Mouse (Mus musculus): Measurements from ENCODE around the gene Hsph1. TPM values are rescaled to one million over a fixed set of nuclear protein-coding genes. Genes with fewer than 3 reads are reported as not detected.

The Hsph1 gene
- polyA plus RNA-seq, 1 experiment, result 6.6 TPM

DNA sequence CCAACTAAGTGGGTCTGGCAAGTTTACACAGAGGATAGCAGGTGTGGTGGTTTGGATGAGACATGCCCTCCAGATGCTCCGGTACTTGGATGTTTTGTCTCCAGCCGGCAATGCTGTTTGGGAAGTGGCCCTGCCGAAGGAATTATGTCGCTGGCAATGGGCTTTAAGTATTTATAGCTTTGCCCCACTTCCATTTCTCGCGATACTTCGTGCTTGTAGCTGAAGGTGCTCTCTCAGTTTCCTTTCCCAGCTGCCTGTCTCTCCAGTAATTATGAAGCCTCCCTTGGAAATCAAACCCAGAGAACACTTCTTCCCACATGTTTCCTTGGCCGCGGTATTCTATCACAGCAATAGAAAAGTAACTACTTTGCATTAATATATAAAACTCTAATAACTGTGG, 19.5 kb upstream of the Hsph1 start:
- H3K36me3 ChIP-seq (ENCODE audit: control insufficient read depth, insufficient read depth, low read length), result no peaks in the 10 kb centered on the region
- no peak overlapping the region for H3K27ac ChIP-seq (ENCODE audit: insufficient read depth, low read depth, low read length)
- H3K27me3 ChIP-seq (ENCODE audit: control insufficient read depth, insufficient read depth, low read length), result no peaks in the 10 kb centered on the region
- no peak overlapping the region for H3K4me3 ChIP-seq (ENCODE audit: low read depth, low read length)
- 90% methylated on average over 9 of the region's 9 CpGs for WGBS
- TF ChIP-seq POLR2A (IDR thresholded peaks at IDR 0.05; ENCODE audit: low read depth, low read length), result no peak
- TF ChIP-seq CTCF (IDR thresholded peaks at IDR 0.05; ENCODE audit: extremely low read depth, insufficient read length, insufficient replicate concordance, low read depth, low read length), result no peak
- peaks cover 9% of the 10 kb centered on the region; the same call in 1 of the 2 replicates for H3K4me1 ChIP-seq (ENCODE audit: control insufficient read depth, insufficient read depth, insufficient read length, low read length)

DNA sequence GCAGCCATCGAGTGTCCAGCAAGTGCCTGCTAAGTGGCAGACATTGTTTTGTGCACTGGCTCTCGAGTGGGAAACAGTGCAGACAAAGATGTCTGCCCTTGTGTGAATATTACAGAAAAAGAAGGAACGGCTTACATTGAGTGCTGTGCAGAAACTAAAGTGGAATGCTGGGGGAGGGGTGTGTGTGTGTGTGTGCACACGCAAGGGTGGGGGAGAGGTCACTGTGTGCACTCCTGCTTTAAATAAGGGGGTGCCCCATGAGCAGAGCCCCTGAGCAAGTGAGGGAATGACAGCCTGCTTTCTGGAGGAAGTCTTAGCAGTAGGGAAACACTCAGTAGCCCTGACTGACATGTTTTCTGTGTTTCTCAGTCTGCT, 14.0 kb upstream of the Hsph1 start:
- peak overlapping the region; percentile 99 for H3K27ac ChIP-seq (ENCODE audit: insufficient read depth, low read depth, low read length)
- TF ChIP-seq POLR2A (IDR thresholded peaks at IDR 0.05; ENCODE audit: low read depth, low read length) (no peak), CTCF (IDR thresholded peaks at IDR 0.05; ENCODE audit: extremely low read depth, insufficient read length, insufficient replicate concordance, low read depth, low read length) (no peak)
- peaks cover 28% of the 10 kb centered on the region; the same call in 1 of the 2 replicates for H3K4me1 ChIP-seq (ENCODE audit: control insufficient read depth, insufficient read depth, insufficient read length, low read length)
- H3K4me3 ChIP-seq (ENCODE audit: low read depth, low read length), result peak overlapping the region; percentile 35
- H3K36me3 ChIP-seq (ENCODE audit: control insufficient read depth, insufficient read depth, low read length), result no peaks in the 10 kb centered on the region
- no peaks in the 10 kb centered on the region for H3K27me3 ChIP-seq (ENCODE audit: control insufficient read depth, insufficient read depth, low read length)
- WGBS, result 20% methylated on average over 4 of the region's 4 CpGs

DNA sequence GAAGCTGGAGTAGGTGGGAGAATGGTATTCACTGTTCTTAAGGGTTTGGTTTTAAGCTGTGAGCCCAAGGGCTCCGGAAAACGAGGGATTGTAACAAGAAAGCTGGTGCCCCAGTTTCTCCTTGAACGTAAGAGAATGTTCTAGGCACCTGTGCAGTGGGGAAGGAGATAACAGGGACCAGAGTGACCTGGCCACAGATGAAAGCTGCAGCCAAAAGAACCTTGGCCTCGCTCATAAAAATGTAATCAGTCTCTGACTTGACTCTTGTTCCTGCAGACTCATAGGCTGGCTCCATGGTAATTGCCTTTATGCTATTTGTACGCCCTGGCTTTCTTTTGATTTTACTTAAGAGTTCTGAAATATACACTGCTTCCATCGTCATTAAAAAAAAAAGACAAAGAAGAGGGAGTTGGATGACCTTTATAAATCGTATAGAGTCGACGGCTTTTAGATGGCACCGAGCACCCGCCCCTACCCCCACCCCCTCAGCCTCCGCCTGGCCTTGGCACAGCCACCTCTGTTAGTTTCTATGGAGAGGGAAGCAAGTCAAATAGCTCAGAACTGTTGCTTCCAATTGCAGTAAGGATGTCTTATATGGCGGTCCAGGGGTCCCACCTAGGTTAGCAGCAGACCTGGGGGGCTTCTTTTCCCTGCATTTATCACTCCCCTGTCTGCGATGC, 13.5 kb upstream of the Hsph1 start:
- Histone ChIP-seq H3K27me3 (ENCODE audit: control insufficient read depth, insufficient read depth, low read length) (no peaks in the 10 kb centered on the region), H3K4me3 (ENCODE audit: low read depth, low read length) (peak overlapping the region; percentile 35), H3K27ac (ENCODE audit: insufficient read depth, low read depth, low read length) (peak overlapping the region; percentile 99), H3K4me1 (ENCODE audit: control insufficient read depth, insufficient read depth, insufficient read length, low read length) (peaks cover 28% of the 10 kb centered on the region; the same call in 1 of the 2 replicates), H3K36me3 (ENCODE audit: control insufficient read depth, insufficient read depth, low read length) (no peaks in the 10 kb centered on the region)
- TF ChIP-seq POLR2A (IDR thresholded peaks at IDR 0.05; ENCODE audit: low read depth, low read length) (0 out of 2 replicates have a peak, but pooled peaks have one; percentile 9), CTCF (IDR thresholded peaks at IDR 0.05; ENCODE audit: extremely low read depth, insufficient read length, insufficient replicate concordance, low read depth, low read length) (no peak)
- WGBS, result 27% methylated on average over 14 of the region's 14 CpGs

DNA sequence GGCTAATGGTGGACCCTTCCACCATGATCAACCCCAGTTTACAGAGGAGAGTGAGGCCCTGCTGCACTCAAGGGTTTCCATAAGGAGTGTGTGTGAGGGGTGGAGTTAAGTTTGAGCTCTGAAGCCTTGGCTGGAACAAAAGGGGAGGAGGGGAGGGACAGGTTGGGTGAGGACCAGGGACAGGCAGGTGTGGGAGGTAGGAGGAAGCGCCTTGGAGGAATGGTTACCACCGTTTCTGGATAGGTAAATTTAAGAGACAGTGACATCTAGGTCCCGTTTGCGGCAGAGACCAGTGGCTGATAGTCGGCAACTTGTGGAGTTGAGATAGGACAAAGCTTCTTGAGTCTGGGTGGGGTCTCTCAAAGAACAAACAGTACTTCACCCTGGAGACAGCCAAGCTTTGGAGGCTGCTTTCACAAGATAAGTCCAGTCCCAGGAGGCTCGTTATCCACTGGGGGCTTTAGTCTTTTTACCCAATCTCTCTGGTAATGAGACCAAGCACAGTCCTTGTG, 12.8 kb upstream of the Hsph1 start:
- WGBS, result 20% methylated on average over 6 of the region's 6 CpGs
- TF ChIP-seq CTCF (IDR thresholded peaks at IDR 0.05; ENCODE audit: extremely low read depth, insufficient read length, insufficient replicate concordance, low read depth, low read length) (no peak), POLR2A (IDR thresholded peaks at IDR 0.05; ENCODE audit: low read depth, low read length) (no peak)
- no peaks in the 10 kb centered on the region for H3K27me3 ChIP-seq (ENCODE audit: control insufficient read depth, insufficient read depth, low read length)
- H3K4me3 ChIP-seq (ENCODE audit: low read depth, low read length), result no peak overlapping the region
- peaks cover 23% of the 10 kb centered on the region; the same call in 1 of the 2 replicates for H3K4me1 ChIP-seq (ENCODE audit: control insufficient read depth, insufficient read depth, insufficient read length, low read length)
- H3K27ac ChIP-seq (ENCODE audit: insufficient read depth, low read depth, low read length), result peak overlapping the region; percentile 99
- H3K36me3 ChIP-seq (ENCODE audit: control insufficient read depth, insufficient read depth, low read length), result no peaks in the 10 kb centered on the region

DNA sequence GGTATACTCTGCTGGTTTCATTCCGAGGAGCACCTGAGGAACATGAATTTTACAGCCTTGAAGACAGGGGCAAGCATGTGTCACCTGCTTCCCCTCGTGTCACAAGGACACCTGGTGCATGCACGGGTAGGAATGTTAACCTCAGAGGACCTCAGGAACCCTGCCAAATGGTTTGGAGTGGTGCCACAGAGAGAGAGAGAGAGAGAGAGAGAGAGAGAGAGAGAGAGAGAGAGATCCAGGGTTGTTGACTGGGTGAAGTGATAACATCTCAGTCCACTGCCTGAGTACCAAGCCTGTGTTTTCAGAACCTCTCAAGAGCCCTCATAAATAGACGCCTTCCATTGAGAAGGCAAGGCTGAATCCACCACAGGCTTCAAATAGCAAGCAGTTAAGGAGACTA, 12.0 kb upstream of the Hsph1 start:
- TF ChIP-seq CTCF (IDR thresholded peaks at IDR 0.05; ENCODE audit: extremely low read depth, insufficient read length, insufficient replicate concordance, low read depth, low read length) (no peak), POLR2A (IDR thresholded peaks at IDR 0.05; ENCODE audit: low read depth, low read length) (no peak)
- peaks cover 21% of the 10 kb centered on the region; the same call in 1 of the 2 replicates for H3K4me1 ChIP-seq (ENCODE audit: control insufficient read depth, insufficient read depth, insufficient read length, low read length)
- H3K27me3 ChIP-seq (ENCODE audit: control insufficient read depth, insufficient read depth, low read length), result no peaks in the 10 kb centered on the region
- 16% methylated on average over 4 of the region's 4 CpGs for WGBS
- no peak overlapping the region for H3K4me3 ChIP-seq (ENCODE audit: low read depth, low read length)
- H3K27ac ChIP-seq (ENCODE audit: insufficient read depth, low read depth, low read length), result peak overlapping the region; percentile 99
- no peaks in the 10 kb centered on the region for H3K36me3 ChIP-seq (ENCODE audit: control insufficient read depth, insufficient read depth, low read length)

DNA sequence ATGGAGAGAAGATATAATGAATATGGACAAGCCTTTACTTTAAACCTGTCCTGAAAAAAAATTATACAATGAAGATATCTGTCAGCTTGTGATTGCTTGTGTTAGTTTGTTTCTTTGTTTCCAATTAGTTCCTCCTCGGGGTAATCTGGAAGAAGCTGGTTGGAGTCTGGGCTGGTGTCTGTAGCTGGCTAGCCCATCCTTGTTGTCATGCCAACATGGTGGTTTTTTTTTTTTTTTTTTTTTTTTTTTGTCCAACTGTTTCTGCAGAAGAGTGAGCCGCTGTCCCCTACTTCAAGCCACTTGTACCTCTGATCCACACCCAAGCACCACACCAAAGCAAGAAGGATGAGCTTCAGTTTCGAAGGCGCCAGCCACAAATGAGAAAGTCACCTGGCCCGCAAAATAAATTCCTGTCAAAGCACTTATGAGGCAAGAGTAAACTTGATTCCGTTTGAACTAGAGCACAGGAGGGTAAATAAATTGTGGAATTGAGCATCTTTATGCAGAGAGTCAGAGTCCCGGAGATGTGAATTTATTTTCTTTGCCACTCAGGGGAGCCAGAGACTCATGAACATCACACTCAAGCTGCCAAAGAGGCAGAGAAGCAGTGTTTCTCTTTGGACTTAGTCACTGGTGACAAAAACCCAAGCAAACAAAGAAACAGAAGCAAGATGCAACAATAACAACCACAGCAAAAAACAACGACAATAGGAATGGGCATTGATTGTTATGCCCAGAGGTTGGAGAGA, 11.4 kb upstream of the Hsph1 start:
- WGBS, result 34% methylated on average over 8 of the region's 8 CpGs
- TF ChIP-seq CTCF (IDR thresholded peaks at IDR 0.05; ENCODE audit: extremely low read depth, insufficient read length, insufficient replicate concordance, low read depth, low read length) (no peak), POLR2A (IDR thresholded peaks at IDR 0.05; ENCODE audit: low read depth, low read length) (no peak)

More for the DNA sequence above, 11.4 kb upstream of the Hsph1 start:
- Histone ChIP-seq H3K4me1 (ENCODE audit: control insufficient read depth, insufficient read depth, insufficient read length, low read length) (peaks cover 21% of the 10 kb centered on the region; the same call in 1 of the 2 replicates), H3K36me3 (ENCODE audit: control insufficient read depth, insufficient read depth, low read length) (no peaks in the 10 kb centered on the region), H3K27ac (ENCODE audit: insufficient read depth, low read depth, low read length) (peak overlapping the region; percentile 99), H3K27me3 (ENCODE audit: control insufficient read depth, insufficient read depth, low read length) (no peaks in the 10 kb centered on the region), H3K4me3 (ENCODE audit: low read depth, low read length) (no peak overlapping the region)

Data from small intestine, adult 2 months (tissue).